Mouse (Mus musculus): ENCODE results near the gene Spin2e. TPM values are rescaled to one million over a fixed set of nuclear protein-coding genes. Genes with fewer than 3 reads are reported as not detected.

Spin2e gene
- polyA plus RNA-seq (2012; rRNA removed; ENCODE audit: low replicate concordance) = not detected in 2 replicates

GRCm38 (mm10) chrX:31618820-31619219 lies at the start of gene Spin2e:
TSS of gene Spin2e (minus strand) at chrX:31618920.

GRCm38 (mm10) chrX:31574183-31574582 lies 44.5 kb downstream of the Spin2e start, which contains the start of gene Gm21883:
TSS of gene Gm21883 (minus strand) at chrX:31574283.

Other genes with a start within 250 kb of the Spin2e start
- not detected in 2 replicates for gene Btbd35f19, start 235.0 kb downstream of the Spin2e start, polyA plus RNA-seq (2012; rRNA removed; ENCODE audit: low replicate concordance)
- gene Gm21883, start 44.6 kb downstream of the Spin2e start, polyA plus RNA-seq (2012; rRNA removed; ENCODE audit: low replicate concordance) = not detected in 2 replicates
- gene Btbd35f25, start 98.2 kb upstream of the Spin2e start, polyA plus RNA-seq (2012; rRNA removed; ENCODE audit: low replicate concordance) = not detected in 2 replicates